Mouse (Mus musculus) limb, embryonic 10.5 days (tissue): Measurements from ENCODE around the gene Col6a6. TPM values are rescaled to one million over a fixed set of nuclear protein-coding genes. Genes with fewer than 3 reads are reported as not detected.

Source experiments
- DNase-seq: peaks from one replicate; pipeline ENCODE4 v3.0.0-alpha.2; 2017; ENCODE audit warnings: low spot score
- H3K27ac ChIP-seq: fragments of 300-500 bp; sonication (generic); 2 replicates; pipeline ENCODE4 v1.5.1; 2016; ENCODE audit warnings: mild to moderate bottlenecking
- H3K27me3 ChIP-seq: fragments of 300-500 bp; sonication (generic); 2 replicates; pipeline ENCODE4 v1.6.1; 2016; ENCODE audit warnings: low read depth, mild to moderate bottlenecking; ENCODE audit not compliant: poor library complexity, severe bottlenecking
- H3K36me3 ChIP-seq: fragments of 300-500 bp; sonication (generic); 2 replicates; pipeline ENCODE4 v1.6.1; 2016; ENCODE audit warnings: mild to moderate bottlenecking, moderate library complexity
- H3K4me1 ChIP-seq: fragments of 300-500 bp; sonication (generic); 2 replicates; pipeline ENCODE4 v1.6.1; 2016
- H3K4me3 ChIP-seq: fragments of 300-500 bp; sonication (generic); 2 replicates; pipeline ENCODE4 v1.5.1; 2016; ENCODE audit warnings: mild to moderate bottlenecking, moderate library complexity
- H3K9me3 ChIP-seq: fragments of 300-500 bp; sonication (generic); replicated peaks from 2 replicates; pipeline ENCODE4 v1.6.1; 2016; ENCODE audit warnings: mild to moderate bottlenecking
- WGBS: fragments of 180-500 bp; shearing (Covaris S2); methylation state at CpG from one replicate; pipeline ENCODE4 v1.1.7; 2016; 5-methylcytosine and 5-hydroxymethylcytosine counted together
- polyA plus RNA-seq: library from polyadenylated mRNA; unstranded; fragments of >200 nt; fragmentation: Nextera tagmentation; extraction: Ambion mirVana; gene quantifications from 2 replicates; pipeline ENCODE4 v1.2.1, GENCODE M21; 2016

Gene Col6a6
- polyA plus RNA-seq, 1 experiment from 2014 or later: 0.05 TPM

DNA sequence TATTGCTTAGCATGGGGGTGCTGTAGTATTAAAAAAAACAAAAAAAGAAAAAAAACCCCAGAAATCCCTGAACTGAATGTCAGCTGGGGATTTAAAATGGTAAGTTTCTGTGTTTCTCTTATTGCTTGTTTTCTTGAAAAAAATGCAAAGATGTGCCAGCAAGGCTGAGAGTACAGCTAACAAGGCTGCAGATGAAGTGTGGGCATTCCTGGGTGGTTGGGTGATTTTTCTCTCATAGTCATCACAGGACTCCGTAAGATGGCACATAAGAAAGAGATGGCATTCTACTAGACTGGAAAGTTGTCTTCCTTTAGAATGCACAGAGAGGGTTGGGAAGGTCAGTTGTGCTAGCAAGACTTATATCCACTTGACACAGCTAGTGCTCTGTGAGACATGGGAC, 122.9 kb downstream of the Col6a6 start:
- no peaks in the 10 kb centered on the region for H3K4me1 ChIP-seq
- no peak overlapping the region for H3K27ac ChIP-seq
- no peak overlapping the region for H3K4me3 ChIP-seq
- no peaks in the 10 kb centered on the region for H3K9me3 ChIP-seq
- WGBS: 98% methylated on average over 1 of the region's 1 CpGs
- DNase-seq: no peak
- no peaks in the 10 kb centered on the region for H3K27me3 ChIP-seq
- H3K36me3 ChIP-seq: no peaks in the 10 kb centered on the region

DNA sequence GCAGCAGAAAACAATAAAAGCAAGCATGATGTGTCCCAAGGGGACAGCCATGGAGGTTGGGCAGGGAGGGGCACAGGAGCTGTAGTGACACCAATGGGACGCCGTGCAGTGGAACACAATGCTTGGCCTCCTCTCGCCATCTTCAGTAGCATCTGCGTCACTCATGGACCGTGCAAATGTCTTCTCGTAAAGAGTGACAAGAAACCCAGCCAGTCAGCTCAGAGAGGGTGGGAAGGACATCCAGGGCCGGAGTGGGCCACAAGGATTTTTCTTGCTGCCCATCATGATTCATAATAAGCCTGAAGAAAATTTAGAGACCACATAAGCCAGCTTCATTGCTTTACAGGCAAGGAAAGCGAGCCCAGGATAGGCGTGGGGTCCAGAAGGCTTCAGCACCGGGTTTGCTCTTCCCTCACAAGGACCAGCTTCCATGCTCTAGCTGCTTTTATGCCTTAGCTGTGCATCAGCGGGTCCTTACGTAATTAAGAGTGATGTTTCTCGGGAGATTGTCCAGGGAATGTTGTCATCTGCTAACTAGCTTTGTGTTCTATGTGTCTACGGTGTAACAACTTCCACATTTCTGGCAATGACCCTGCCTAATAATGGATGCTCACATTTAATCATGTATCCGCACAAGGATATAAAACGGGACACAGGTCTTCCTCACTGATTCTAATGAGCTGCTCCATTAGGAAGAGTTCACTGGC, 123.6 kb downstream of the Col6a6 start:
- no peaks in the 10 kb centered on the region for H3K9me3 ChIP-seq
- H3K4me1 ChIP-seq: no peaks in the 10 kb centered on the region
- no peak overlapping the region for H3K27ac ChIP-seq
- no peaks in the 10 kb centered on the region for H3K27me3 ChIP-seq
- no peak for DNase-seq
- H3K36me3 ChIP-seq: no peaks in the 10 kb centered on the region
- WGBS: 88% methylated on average over 16 of the region's 16 CpGs
- H3K4me3 ChIP-seq: no peak overlapping the region

DNA sequence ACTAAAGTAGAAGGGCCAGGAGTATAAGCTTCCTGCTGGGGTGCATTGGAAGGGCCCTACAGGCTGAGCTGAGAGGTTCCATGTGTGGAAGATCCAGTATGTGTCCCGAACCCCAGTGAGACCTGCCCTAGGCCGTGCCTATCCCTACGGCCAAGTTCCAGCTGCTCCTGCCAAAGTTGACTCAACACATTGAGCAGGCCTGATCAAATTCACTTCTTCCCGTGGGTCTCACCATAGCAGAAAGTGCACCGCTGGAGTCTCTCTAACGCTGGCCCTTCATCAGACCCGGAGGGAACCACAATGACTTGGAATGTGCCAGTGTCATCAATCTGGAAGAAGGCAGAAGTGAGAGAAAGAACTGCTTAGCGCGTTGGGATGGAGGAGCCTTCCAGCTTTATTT, 126.0 kb downstream of the Col6a6 start:
- no peaks in the 10 kb centered on the region for H3K9me3 ChIP-seq
- no peaks in the 10 kb centered on the region for H3K36me3 ChIP-seq
- no peak for DNase-seq
- H3K27ac ChIP-seq: no peak overlapping the region
- WGBS: 85% methylated on average over 9 of the region's 9 CpGs
- H3K27me3 ChIP-seq: no peaks in the 10 kb centered on the region
- no peak overlapping the region for H3K4me3 ChIP-seq
- H3K4me1 ChIP-seq: no peaks in the 10 kb centered on the region

DNA sequence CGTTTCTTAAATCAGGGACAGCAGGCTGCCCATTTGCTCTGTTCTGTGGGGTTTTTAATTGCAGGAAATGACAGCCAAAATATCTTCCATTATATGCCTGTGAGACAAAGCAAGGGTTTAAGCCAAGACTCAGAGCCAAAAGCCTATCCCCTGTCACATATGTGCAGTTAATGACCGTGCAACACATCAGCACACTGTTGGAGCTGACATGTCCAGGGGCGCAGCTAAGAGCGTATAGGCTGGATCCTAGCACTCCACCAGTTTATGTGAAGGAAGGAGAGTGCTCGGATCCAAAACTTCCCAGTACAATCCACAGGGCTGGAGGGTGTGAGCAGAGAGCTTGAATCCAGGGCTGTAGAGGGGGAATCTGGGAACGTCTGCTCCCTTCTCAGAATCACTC, 127.3 kb downstream of the Col6a6 start:
- no peaks in the 10 kb centered on the region for H3K9me3 ChIP-seq
- no peak for DNase-seq
- H3K36me3 ChIP-seq: no peaks in the 10 kb centered on the region
- no peaks in the 10 kb centered on the region for H3K4me1 ChIP-seq
- no peak overlapping the region for H3K27ac ChIP-seq
- H3K4me3 ChIP-seq: no peak overlapping the region
- H3K27me3 ChIP-seq: no peaks in the 10 kb centered on the region
- 78% methylated on average over 6 of the region's 6 CpGs for WGBS

DNA sequence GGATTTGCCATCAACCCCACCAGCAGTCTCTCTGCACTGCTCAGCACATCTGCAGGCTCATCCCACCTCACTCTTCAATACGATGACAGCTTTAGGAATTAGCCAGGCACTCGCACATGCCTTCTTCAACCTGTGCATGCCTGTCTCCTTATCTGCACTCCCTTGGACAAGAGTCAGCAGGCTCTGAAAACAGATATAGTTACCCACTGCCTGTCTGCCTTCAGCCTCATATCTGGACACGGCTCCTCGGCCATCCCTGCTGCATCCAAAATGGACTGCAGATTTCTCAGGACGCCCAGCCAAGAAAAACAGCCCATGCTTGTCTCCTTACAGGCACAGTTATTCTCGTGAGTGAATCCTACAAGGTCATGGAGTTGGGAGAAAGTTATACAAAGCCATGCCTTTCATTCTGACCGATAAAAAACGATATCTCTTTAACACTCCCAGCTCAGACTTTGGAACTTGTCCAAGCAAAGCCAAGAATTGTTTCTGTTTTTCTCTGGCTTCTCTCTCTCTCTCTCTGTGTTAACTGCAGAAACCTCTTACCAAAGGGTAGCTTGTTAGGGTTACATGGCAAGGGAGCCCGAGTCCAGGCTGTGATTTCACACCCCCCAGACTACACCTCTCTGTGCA, 130.1 kb downstream of the Col6a6 start:
- DNase-seq: no peak
- Histone ChIP-seq H3K4me3 (no peak overlapping the region), H3K27ac (no peak overlapping the region), H3K9me3 (no peaks in the 10 kb centered on the region), H3K27me3 (no peaks in the 10 kb centered on the region), H3K4me1 (no peaks in the 10 kb centered on the region), H3K36me3 (no peaks in the 10 kb centered on the region)
- WGBS: 85% methylated on average over 9 of the region's 9 CpGs

DNA sequence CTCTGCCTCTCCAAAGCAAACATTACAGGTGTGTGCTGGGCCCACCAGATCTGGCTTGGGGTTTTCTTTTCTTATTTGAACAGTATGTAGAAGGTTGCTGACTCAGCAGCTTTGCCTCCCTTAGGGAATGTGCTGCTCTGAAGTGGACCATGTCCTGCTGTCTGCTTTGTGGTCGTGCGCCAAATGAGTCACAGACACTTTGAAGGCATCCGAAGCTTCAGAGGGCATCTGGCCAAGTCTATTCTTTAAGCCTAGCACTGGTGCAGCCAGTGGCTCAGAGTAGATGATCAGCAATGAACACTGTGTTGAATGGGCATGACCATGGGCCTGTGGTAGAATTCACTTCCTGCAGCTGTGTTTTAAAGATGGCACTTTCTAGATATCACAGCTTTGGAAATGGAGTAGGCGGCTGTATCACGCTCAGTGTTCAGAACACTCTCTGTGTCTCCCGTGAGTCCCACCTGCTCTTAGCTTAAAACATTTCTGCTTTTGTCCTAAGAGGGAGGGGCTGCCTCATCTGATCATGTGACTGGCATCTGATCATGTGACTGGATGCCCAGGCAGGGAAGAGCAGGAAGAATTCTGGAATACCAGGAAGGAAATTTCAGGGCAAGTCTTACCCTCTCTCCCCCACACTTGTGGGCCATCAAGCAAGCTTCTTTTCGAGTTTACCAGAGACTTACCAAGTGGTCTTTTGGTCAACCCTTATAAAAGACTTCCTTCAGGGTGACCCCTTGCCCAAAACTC, 131.0 kb downstream of the Col6a6 start:
- H3K27me3 ChIP-seq: no peaks in the 10 kb centered on the region
- no peak for DNase-seq
- H3K27ac ChIP-seq: no peak overlapping the region
- H3K4me1 ChIP-seq: no peaks in the 10 kb centered on the region
- no peak overlapping the region for H3K4me3 ChIP-seq
- H3K9me3 ChIP-seq: no peaks in the 10 kb centered on the region
- WGBS: 94% methylated on average over 7 of the region's 7 CpGs
- H3K36me3 ChIP-seq: no peaks in the 10 kb centered on the region

DNA sequence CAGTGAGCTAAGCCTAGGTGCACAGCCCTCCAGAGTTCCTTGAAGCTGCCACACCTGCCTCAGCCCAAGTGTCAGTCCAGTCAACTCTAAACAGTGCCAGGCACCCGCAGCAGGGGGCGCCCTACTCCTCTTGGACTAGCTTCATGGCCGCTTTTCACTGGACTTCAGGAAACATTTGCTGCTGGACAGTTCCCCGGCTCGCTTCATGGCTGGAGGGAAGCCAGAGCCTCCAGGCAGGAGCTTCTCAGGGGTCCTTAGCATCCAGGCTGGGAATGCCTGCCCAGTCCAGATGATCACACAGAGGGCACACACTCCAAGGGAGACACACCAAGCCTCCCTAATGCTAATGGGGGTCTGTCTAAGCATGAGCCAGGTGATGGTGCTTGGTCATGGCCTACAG, 134.1 kb downstream of the Col6a6 start:
- Histone ChIP-seq H3K4me1 (no peaks in the 10 kb centered on the region), H3K4me3 (no peak overlapping the region), H3K36me3 (peaks cover 2% of the 10 kb centered on the region; the same call in 1 of the 2 replicates), H3K27me3 (no peaks in the 10 kb centered on the region), H3K9me3 (no peaks in the 10 kb centered on the region), H3K27ac (no peak overlapping the region)
- DNase-seq: peak; percentile 93
- WGBS: 3% methylated on average over 5 of the region's 5 CpGs

DNA sequence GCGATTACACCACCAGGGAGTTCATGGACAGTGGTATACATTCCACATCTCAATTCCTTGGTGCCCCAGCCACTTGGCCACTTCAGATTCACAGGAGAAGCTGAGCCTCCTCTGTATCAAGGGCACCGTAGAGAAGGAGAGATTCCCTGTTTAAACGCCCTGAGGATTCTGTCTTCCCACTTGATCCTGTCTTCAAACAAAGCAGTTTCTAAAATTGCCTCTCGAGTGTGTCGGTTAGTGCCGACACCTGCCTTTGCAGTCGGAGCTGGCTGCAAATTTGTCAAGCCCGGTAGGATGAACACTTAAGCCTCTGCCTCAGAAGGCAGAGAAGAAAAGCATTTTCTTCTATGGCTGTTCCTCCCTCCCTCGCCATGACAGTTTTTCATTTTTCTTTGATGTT, 134.9 kb downstream of the Col6a6 start:
- H3K9me3 ChIP-seq: no peaks in the 10 kb centered on the region
- no peak overlapping the region for H3K27ac ChIP-seq
- H3K4me1 ChIP-seq: no peaks in the 10 kb centered on the region
- WGBS: 90% methylated on average over 9 of the region's 9 CpGs
- H3K36me3 ChIP-seq: peaks cover 9% of the 10 kb centered on the region
- DNase-seq: no peak
- H3K4me3 ChIP-seq: no peak overlapping the region
- no peaks in the 10 kb centered on the region for H3K27me3 ChIP-seq

DNA sequence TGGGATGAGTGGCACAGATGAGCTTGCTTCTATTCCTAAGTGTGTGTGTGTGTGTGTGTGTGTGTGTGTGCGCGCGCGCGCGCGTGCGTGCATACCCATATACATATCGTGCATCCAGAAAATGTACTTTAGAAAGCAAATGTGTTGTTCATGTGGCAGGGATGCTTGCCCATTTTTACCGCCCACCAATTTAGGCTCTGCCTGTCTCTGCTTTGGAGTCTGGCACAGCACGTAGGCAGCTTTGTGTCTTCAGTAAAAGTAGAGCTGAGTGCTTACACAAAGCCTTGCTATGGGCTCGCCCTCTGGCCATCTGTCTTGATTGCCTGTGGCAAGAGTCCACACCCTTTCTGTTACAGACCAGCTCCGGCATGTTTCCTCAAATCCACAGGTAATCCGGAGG, 135.5 kb downstream of the Col6a6 start:
- no peak overlapping the region for H3K4me3 ChIP-seq
- H3K9me3 ChIP-seq: no peaks in the 10 kb centered on the region
- no peak overlapping the region for H3K27ac ChIP-seq
- DNase-seq: no peak
- no peaks in the 10 kb centered on the region for H3K27me3 ChIP-seq
- no peaks in the 10 kb centered on the region for H3K4me1 ChIP-seq
- 92% methylated on average over 14 of the region's 14 CpGs for WGBS
- peaks cover 15% of the 10 kb centered on the region for H3K36me3 ChIP-seq

DNA sequence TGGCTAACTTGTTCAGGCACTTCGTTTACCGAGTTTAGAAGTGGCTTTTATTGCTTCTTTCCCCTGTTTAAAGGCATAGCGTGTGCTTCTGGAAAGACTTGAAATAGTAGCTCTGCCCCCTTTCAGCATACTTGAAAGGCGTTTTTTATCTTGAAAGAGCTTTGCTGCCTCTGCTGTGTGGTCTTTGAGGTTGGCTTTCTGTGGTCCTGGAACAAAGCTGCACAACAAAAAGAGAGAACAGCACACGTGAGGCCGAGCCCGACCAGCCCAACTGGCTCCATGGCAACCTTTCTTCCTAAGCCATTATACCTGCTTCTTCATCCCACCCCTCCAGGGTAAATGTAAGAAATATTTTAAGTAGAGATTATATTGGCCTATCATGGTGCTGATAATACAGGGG, 138.5 kb downstream of the Col6a6 start:
- H3K27ac ChIP-seq: no peak overlapping the region
- no peak overlapping the region for H3K4me3 ChIP-seq
- H3K27me3 ChIP-seq: no peaks in the 10 kb centered on the region
- DNase-seq: no peak
- H3K4me1 ChIP-seq: no peaks in the 10 kb centered on the region
- H3K9me3 ChIP-seq: no peaks in the 10 kb centered on the region
- 87% methylated on average over 7 of the region's 7 CpGs for WGBS
- H3K36me3 ChIP-seq: peaks cover 45% of the 10 kb centered on the region

DNA sequence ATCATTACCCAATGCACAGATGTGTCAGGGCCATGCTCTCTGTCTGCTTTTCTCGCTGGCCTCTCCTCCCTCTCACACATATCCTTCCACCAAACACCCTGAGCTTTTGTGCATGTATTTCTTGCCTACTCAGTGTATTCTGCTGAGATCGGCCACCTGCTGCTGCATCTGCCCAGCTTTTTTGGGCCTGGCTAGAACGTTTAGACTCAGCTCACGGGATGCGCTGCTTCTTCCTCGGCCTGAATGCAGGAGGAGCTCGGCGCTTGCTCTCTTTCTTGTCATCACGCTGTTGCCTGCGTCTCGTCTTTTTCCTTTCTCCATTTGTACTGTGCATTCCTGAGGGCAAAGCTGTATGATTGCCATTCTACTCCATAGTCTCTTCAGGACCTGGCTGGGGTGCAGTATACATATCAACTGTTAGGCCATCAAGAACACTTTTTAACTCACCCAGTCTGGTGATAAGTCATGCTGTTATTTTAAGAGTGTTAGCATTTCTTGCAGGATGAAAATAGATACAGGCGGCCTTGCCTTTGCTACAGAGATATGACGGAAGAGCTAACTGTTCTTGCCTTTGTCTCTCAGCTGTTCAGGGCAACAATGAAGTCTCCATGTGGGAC, 143.3 kb downstream of the Col6a6 start:
- no peak overlapping the region for H3K4me3 ChIP-seq
- peaks cover 84% of the 10 kb centered on the region for H3K36me3 ChIP-seq
- 93% methylated on average over 13 of the region's 13 CpGs for WGBS
- no peak overlapping the region for H3K27ac ChIP-seq
- DNase-seq: no peak
- H3K4me1 ChIP-seq: no peaks in the 10 kb centered on the region
- H3K27me3 ChIP-seq: no peaks in the 10 kb centered on the region
- no peaks in the 10 kb centered on the region for H3K9me3 ChIP-seq

DNA sequence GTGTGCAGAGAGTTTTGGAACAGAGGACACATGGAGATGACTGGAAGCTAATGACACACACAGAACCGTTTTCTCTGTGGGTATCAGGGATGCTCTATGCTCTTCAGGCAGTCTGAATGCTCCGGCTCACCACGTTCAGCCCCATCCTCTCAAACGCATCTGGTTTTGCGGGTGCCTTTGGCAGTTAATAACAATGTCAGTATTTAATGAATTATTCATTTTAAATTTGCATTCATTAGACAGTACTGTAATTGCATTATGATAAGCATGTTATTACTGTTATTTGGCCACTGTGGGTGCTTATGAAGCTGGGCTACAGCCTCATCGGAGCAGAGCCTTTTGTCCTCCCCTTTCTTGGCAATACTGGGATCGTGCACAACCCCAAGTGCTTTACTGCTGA, 146.6 kb downstream of the Col6a6 start:
- peaks cover 90% of the 10 kb centered on the region for H3K36me3 ChIP-seq
- DNase-seq: no peak
- H3K4me3 ChIP-seq: no peak overlapping the region
- no peaks in the 10 kb centered on the region for H3K9me3 ChIP-seq
- 93% methylated on average over 7 of the region's 7 CpGs for WGBS
- no peaks in the 10 kb centered on the region for H3K27me3 ChIP-seq
- no peaks in the 10 kb centered on the region for H3K4me1 ChIP-seq
- no peak overlapping the region for H3K27ac ChIP-seq

DNA sequence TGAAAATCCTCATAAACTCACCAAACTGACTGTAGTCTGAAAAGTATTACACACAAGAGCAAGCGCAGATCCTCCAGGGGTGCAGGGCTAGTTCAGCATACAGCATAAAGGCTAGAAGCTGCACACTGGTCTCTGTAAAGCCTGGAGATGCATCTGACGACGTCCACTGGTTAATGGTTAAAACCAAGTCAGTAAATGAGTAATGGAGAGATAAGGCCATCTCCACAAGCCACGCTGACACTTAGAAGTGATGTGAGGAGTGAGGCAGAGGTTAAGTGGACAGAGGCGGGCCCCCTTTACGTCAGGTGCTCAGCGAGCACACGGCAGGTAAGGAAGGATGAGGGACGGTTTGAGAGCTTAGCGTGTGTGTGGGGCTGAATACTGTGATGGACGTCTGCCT, 152.0 kb downstream of the Col6a6 start:
- Histone ChIP-seq H3K9me3 (no peaks in the 10 kb centered on the region), H3K36me3 (peaks cover 73% of the 10 kb centered on the region), H3K27me3 (no peaks in the 10 kb centered on the region), H3K4me1 (no peaks in the 10 kb centered on the region), H3K27ac (no peak overlapping the region), H3K4me3 (no peak overlapping the region)
- 88% methylated on average over 11 of the region's 11 CpGs for WGBS
- no peak for DNase-seq
